Mouse (Mus musculus): ENCODE data around the gene Tmem190.
A peak's percentile ranks its signal among the peaks of the same experiment; 100 is the strongest.

GRCm38 (mm10) chr7:4752821-4753570 is 29.7 kb upstream of the Tmem190 start, which contains the start of gene Cox6b2:
- TF ChIP-seq CTCF (IDR thresholded peaks at IDR 0.05; ENCODE audit: borderline replicate concordance, insufficient read depth, low read length) (no peak), POLR2A (IDR thresholded peaks at IDR 0.05; ENCODE audit: low read depth, low read length) (peak; percentile 95)
